Mouse (Mus musculus): ENCODE data around the gene Myh3.

Myh3 gene

GRCm38 (mm10) chr11:67105689-67106088 is 27.6 kb downstream of the Myh3 start:
- no peak for DNase-seq (ENCODE audit: low read depth)

DNA sequence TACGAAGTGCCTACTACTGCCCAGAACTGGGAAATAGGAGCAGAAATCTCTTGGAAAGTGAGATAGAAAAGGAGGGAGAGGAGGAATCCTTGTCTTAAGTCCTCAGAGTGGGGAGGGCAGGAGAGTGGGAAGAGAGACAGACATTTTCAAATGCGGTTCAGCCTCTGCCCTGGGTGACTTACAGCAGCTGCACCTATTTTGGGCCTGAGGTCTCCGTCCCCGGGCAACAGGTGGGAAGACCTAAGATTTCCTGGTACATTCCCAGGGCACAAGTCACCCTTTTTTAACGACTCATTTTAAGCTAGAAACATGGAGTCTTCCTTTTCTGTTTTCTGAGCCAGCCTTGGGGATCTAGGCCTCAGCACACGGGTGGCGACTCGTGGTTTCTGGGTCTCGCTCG is 28.9 kb downstream of the Myh3 start:
- DNase-seq (ENCODE audit: low read depth) = no peak

- DNase-seq (ENCODE audit: low read depth) = peak; percentile 59
Measured at GRCm38 (mm10) chr11:67110168-67110948, 32.3 kb downstream of the Myh3 start.

DNA sequence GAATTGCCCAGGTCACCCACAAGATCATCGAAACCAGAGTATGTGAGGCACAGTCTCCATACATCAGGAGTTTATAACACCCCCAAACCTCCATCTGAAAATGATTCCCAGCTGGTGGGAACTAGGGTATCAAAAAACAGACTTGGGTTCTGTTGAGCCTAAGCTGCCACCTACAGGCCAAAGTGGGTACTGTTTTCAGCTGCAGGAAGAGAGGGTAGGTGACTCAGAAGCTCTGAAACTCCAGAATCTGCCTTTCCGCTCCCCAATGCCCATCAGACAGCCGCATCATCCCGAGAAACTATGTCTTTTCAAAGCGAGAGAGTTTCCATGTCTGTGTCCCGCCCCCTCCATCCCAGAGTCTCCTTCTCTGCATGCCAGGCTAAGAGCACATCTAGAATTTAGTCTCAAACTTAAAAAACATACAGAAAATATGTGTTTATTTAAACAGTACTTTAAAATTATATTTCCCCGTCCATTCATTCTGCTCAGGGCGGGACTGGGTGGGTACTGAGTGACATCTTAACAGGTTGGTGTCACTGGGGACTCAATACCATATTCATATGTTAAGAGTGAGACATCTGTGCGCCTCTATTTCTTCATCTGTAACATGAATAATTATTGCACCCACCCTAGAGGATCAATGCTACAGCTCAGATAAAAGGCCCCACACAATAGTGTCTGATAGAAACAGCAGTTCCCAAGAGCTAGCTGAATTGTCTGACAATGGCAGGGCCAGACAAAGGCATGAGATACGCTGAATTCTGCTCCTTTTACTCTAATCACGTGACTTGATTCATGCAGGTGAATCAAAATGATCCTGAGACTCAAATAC is 34.1 kb downstream of the Myh3 start:
- peak; percentile 81 for DNase-seq (ENCODE audit: low read depth)

- peak; percentile 79 for DNase-seq (ENCODE audit: low read depth)
Measured at GRCm38 (mm10) chr11:67112851-67113202, 34.7 kb downstream of the Myh3 start.

DNA sequence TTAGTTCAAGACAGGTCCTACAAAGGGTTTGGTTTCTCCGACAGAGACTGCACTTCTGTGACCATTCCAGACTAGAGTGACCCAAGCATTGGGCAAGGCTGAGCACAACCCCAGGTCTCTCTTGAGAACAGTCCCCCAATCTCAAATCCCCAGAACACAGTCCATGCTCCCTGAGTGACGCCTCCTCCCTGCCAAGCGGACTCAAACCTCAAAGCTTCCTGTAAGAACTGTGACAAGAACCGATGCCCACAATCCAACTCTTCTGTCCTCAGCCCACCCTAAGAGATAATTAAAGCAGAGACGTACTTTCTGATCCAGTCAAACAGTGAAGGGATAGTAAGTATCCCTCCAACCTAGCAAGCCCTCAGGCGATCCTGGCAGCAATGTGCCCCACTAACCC is 35.3 kb downstream of the Myh3 start:
- no peak for DNase-seq (ENCODE audit: low read depth)

DNA sequence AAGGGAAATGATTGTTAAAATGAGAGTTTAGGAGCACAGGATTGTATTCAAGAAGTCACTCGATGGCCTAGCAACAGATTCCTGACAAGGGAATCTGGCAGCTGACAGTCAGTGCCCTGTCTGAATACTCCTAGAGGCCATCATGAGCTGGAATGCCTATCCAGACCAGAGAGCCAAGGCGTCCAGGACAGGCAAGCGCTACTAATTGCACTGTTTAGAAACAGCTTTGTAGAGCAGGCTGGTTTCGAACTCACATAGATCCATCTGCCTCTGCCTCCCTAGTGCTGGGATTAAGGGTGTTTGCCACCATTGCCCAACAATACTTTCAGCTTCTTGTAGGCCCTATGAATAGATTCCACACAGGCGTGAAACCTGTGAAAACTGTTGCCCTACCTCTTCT is 36.2 kb downstream of the Myh3 start:
- DNase-seq (ENCODE audit: low read depth) = no peak

GRCm38 (mm10) chr11:67114901-67115300 is 36.8 kb downstream of the Myh3 start:
- DNase-seq (ENCODE audit: low read depth) = no peak

GRCm38 (mm10) chr11:67116725-67117124 is 38.6 kb downstream of the Myh3 start:
- no peak for DNase-seq (ENCODE audit: low read depth)

DNA sequence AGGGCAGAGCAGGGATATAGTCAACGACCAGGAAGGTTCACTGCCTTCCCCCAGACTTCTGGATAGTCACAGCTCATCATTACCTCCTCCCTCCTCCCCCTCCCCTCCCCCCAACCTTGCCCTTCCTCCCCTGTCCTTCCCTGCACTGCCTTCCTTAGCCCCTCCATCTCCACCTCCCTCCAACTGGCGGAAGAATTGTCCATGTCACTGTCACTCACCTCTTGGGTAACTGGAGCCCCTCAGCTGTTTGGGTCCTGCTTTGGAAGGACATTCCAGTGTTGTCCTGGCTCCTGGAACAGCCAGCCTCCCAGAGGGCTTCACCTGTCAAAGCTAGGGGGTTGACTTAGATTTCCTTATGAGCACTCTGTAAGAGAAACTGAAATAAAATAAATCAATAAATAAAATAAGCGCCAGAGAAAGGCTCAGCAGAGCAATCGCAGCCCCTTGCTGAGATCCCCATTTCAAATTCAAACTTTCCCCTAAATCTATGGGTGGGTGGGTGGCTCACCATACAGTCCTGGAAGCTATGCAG is 41.5 kb downstream of the Myh3 start:
- DNase-seq (ENCODE audit: low read depth) = no peak

DNA sequence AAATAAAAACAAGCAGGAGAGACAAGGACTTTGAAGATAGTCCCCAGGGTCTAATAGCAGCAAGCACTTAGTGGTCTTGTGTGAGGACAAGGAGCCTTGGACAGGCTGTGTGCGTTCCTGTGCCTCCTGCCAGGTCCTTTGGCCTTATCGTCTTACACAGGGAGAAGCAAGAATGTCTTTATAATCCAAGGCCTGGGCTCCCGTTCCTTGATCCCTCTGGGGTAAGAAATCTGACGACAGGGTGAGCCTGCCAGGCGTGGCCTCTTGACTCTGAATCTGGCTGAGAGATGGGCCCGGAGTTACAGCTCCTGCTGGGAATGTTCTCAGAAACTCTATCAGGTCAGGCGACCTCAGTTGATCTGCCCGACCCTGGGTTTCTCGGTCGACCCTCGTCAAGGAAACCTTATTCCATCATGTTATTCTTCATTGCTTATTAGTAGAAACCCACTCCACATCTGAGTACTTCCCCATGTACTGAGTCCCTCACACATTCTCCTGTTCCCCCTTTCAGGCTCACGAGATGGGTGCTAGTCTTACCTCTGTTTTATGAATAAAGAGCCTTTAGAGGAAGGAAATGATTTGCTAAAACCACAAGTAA is 42.7 kb downstream of the Myh3 start:
- DNase-seq (ENCODE audit: low read depth) = no peak

DNA sequence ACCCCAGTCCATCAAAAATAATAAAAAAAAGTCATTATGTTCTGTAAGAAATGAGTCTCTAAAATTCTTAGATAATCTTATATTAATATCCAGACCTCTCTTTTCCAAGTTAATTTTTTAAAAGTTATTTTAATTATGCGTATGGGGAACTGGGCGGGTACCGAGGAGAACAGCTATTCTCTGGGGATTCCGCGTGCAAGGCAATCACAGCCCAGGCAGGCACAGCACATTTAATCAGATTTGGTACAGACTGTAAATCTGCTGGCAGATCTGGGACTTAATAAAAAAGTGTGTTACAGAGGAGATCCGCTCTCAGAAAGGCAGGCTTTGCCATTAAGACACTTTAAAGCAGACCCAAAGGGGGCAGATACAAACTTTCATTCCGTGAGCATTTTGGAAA is 46.8 kb downstream of the Myh3 start:
- DNase-seq (ENCODE audit: low read depth) = no peak

DNA sequence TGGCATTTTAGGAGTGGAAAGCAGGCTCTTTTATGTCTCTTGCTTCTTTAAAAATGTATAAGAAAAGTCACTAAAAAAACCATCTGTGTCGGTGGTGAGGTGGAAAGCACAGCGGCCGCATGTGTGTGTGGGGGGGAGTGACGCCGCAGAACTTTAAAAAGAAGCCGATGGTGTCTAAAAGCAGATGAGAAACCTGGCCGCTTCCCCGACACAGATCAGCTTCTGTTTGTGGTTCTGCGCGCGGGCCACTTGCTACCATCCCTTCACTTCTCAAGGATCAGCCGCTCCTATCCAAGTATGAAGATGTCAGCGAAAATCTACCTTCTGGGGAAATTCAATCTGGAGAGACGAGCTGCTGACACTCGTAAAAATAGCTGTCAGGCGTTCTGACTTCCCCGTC is 47.3 kb downstream of the Myh3 start:
- no peak for DNase-seq (ENCODE audit: low read depth)

DNA sequence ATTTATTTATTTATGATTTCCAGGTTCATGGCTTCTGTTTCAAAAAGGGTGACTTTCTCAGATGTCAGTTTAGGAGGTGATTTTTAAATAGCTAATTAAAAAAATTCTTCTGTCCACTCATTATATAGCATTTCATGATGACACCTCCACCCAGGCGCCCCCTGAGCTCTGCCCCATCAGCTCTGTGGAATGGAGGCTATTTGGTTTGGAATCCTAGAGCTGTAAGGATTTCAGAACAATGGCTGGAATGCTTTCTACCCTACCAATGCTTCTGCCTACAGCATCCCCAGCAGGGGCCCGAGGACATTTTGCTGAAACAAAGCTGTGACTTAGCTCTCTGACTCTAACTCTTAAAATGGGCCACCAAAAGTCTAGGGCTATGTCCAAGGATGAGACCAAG is 55.4 kb downstream of the Myh3 start:
- no peak for DNase-seq (ENCODE audit: low read depth)

DNA sequence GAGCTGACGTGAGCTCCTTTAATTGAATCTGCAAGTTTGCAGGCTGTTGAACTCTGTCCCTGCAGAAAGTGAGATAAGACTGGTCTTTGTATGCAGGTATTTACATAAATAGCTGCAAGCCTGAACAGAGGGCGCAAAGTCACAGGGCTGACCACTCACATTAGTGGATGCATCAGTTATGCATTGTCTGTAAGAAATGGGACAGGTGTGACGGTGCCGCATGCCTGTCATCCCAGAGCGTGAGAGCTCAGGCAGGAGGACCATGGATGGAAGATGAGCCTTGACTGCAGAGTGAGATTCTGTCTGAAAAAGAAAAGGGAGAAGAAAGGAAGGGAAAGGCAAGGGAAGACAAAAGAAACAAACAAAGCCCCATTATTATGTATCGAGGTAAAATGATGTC is 56.6 kb downstream of the Myh3 start:
- no peak for DNase-seq (ENCODE audit: low read depth)

- DNase-seq (ENCODE audit: low read depth) = no peak
Measured at GRCm38 (mm10) chr11:67135532-67135931, 57.4 kb downstream of the Myh3 start.

- DNase-seq (ENCODE audit: low read depth) = no peak
Measured at GRCm38 (mm10) chr11:67139556-67139955, 61.5 kb downstream of the Myh3 start.

DNA sequence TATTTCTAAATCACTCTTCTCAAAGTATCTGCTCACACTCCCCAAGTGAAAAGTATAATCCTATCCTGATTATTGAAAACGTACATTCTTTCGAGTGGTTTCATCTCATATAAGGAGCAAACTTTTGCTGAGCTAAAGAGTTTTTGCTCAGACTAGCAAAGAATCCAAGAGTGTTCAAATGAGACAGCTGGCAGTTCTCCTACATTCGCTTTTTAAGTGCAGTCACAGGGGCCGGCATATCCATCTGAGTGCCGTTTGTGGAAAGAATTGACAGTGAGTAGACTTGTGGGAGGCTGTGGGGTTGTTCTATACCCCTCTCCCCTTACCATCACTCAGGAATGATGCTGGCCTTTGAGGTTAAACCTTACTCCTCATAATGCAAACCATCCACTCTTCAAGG is 62.1 kb downstream of the Myh3 start:
- DNase-seq (ENCODE audit: low read depth) = no peak

GRCm38 (mm10) chr11:67141031-67141430 is 62.9 kb downstream of the Myh3 start:
- DNase-seq (ENCODE audit: low read depth) = no peak

DNA sequence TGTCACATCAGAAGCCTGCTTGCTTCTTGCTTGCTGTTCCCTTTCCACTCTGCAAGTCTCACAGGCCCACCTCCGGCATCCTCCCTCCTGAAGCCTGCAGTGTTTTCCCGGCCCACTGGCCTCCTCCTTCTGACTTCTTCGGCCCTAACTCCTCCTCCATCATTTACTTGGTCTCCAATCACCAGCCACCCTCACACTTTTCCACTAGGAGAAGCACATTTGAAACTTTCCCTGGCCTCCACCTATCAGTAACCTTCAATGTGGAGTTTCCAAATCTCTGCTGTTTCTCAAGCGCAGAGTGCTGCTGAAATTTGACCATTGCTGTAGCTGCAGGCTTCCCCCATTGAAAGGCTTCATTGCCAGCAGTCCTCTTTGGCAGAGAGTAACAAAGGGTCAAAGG is 63.9 kb downstream of the Myh3 start:
- DNase-seq (ENCODE audit: low read depth) = no peak

DNA sequence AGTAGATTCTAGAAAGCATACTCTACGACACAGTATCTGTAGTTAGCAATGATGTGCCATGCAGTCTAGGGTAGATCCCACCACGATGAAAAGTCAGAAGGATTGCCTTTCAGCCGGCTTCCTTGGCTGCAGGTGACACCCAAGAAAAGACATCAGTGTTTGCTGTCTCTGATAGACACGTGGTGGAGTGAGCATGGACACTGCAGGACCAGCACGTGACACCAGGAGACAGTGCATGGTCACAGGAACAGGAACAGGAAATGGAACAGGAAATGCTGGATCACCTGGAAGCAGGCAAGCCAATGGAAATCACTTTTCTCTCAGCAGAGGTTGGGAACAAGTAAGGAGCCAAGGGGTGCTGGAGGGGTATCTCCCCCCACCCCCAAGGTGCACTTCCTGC is 65.0 kb downstream of the Myh3 start:
- no peak for DNase-seq (ENCODE audit: low read depth)

DNA sequence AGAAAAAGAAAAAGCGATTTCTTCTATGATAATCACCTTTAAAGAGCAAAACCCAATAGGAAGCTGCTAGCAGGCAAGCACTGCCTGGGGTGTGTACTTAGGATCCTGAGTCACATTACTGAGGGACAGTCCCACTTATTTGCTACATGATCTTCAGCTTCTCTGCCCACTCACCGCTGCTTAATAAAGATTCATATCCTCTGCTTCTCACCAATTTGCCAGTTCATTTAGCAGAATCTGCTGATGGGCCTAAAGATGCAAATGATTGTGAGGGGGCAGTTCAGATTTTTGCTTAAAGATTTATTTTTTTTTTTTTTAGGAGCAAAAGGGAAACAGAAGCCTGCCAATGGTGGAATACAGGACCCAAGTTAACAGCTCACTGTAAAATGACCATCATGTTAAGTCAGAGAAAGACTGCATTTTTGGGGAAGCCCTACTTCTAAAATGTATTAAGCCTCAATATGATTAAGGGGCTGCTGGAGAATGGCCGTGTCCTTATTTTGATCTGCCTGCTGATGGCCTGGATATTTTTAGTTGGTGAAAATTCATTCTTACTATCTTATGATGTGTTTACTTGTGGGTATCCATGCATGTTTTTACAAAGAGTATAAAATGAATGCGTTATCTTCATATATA is 65.9 kb downstream of the Myh3 start:
- no peak for DNase-seq (ENCODE audit: low read depth)
